Mouse (Mus musculus): Measurements from ENCODE around the gene Pnpla3. TPM values are rescaled to one million over a fixed set of nuclear protein-coding genes. Genes with fewer than 3 reads are reported as not detected.

Pnpla3 gene
- polyA plus RNA-seq, 1 experiment from 2014 or later = 5.9 TPM

Small RNAs within 50 kb of the gene (microRNA-seq; reads per million reads assigned to microRNA genes)
- not detected for gene Mir6392

Other genes with a start within 250 kb of the Pnpla3 start
- gene Efcab6, start 102.5 kb upstream of the Pnpla3 start, polyA plus RNA-seq (2015; fragmentation: Nextera tagmentation; extraction: Ambion mirVana) = 0.82 TPM in 2 replicates
- 130 and 150 TPM in 2 replicates for gene Sult4a1, start 62.1 kb upstream of the Pnpla3 start, polyA plus RNA-seq (2015; fragmentation: Nextera tagmentation; extraction: Ambion mirVana)
- gene Pnpla5, start 44.7 kb upstream of the Pnpla3 start, polyA plus RNA-seq (2015; fragmentation: Nextera tagmentation; extraction: Ambion mirVana) = not detected in 2 replicates
- gene Samm50, start 24.4 kb downstream of the Pnpla3 start, polyA plus RNA-seq (2015; fragmentation: Nextera tagmentation; extraction: Ambion mirVana) = 89.4 and 91.9 TPM in 2 replicates
- 4.8 and 7.2 TPM in 2 replicates for gene Parvb, start 64.2 kb downstream of the Pnpla3 start, polyA plus RNA-seq (2015; fragmentation: Nextera tagmentation; extraction: Ambion mirVana)
- gene Parvg, start 156.2 kb downstream of the Pnpla3 start, polyA plus RNA-seq (2015; fragmentation: Nextera tagmentation; extraction: Ambion mirVana) = 1.1 and 17.3 TPM in 2 replicates